Mouse (Mus musculus) megakaryocyte-erythroid progenitor cell, adult 5-6 weeks (primary cell): ENCODE data around the gene Ttc7. TPM values are rescaled to one million over a fixed set of nuclear protein-coding genes. Genes with fewer than 3 reads are reported as not detected.

Experiments used
- ATAC-seq: replicated peaks from 2 replicates; pipeline ENCODE4 v1.8.0; 2016; ENCODE audit warnings: mild to moderate bottlenecking, inconsistent platforms; ENCODE audit not compliant: severe bottlenecking, poor library complexity, low FRiP score, low TSS enrichment
- total RNA-seq, 2 experiments: library from RNA; stranded (forward) in 1 of 2; stranded (reverse) in 1 of 2; fragments of 200-1000, 215-1000 nt in 1 of 2; fragments of >200 nt in 1 of 2; fragmentation: Nextera tagmentation in 1 of 2; gene quantifications; 2 replicates each; pipeline ENCODE4 v1.2.3; 2014 to 2017

Gene Ttc7
- total RNA-seq, 2 experiments from 2014 or later = 49.5 to 56.9 TPM

GRCm38 (mm10) chr17:87331336-87332141, 48.9 kb downstream of the Ttc7 start:
- ATAC-seq = no peak

GRCm38 (mm10) chr17:87332142-87332815, 49.6 kb downstream of the Ttc7 start:
- ATAC-seq = no peak

GRCm38 (mm10) chr17:87332887-87333286, 50.2 kb downstream of the Ttc7 start:
- ATAC-seq = no peak

GRCm38 (mm10) chr17:87334162-87334561, 51.5 kb downstream of the Ttc7 start:
- no peak for ATAC-seq

- ATAC-seq = no peak
Measured at GRCm38 (mm10) chr17:87335152-87335551, 52.5 kb downstream of the Ttc7 start.

- ATAC-seq = no peak
Measured at GRCm38 (mm10) chr17:87335727-87336126, 53.0 kb downstream of the Ttc7 start.

GRCm38 (mm10) chr17:87336910-87337309, 54.2 kb downstream of the Ttc7 start:
- ATAC-seq = no peak

GRCm38 (mm10) chr17:87337683-87338082, 55.0 kb downstream of the Ttc7 start:
- peak; percentile 55 for ATAC-seq

- ATAC-seq = no peak
Measured at GRCm38 (mm10) chr17:87339122-87339521, 56.4 kb downstream of the Ttc7 start.

- ATAC-seq = no peak
Measured at GRCm38 (mm10) chr17:87343060-87343703, 60.5 kb downstream of the Ttc7 start.

- ATAC-seq = peak; percentile 24; the same call in 1 of the 2 replicates
Measured at GRCm38 (mm10) chr17:87344441-87345251, 62.0 kb downstream of the Ttc7 start.

- ATAC-seq = no peak
Measured at GRCm38 (mm10) chr17:87345252-87345593, 62.5 kb downstream of the Ttc7 start.

- no peak for ATAC-seq
Measured at GRCm38 (mm10) chr17:87348353-87348752, 65.7 kb downstream of the Ttc7 start.

- ATAC-seq = no peak
Measured at GRCm38 (mm10) chr17:87349069-87349468, 66.4 kb downstream of the Ttc7 start.

GRCm38 (mm10) chr17:87349575-87349974, 66.9 kb downstream of the Ttc7 start:
- ATAC-seq = no peak

- ATAC-seq = no peak; the same call in none of the 2 replicates
Measured at GRCm38 (mm10) chr17:87350471-87351240, 68.0 kb downstream of the Ttc7 start.

GRCm38 (mm10) chr17:87351241-87352105, 68.8 kb downstream of the Ttc7 start:
- ATAC-seq = peak; percentile 34; the same call in 1 of the 2 replicates
